Mouse (Mus musculus) left cerebral cortex, adult 9 months (tissue): ENCODE measurements at regions not wholly inside any gene's neighbourhood (a gene's known extent, or its start where the extent isn't known, plus 50 kb on each side); places are given as distances from the start of the nearest gene placed in this dataset.

ENCODE experiments used
- DNase-seq, 2 experiments: peaks; one replicate each; pipeline ENCODE4 v3.0.0; 2022; ENCODE audit warnings: low spot score in 2 of 2

- no peak for DNase-seq
These were observed 406.8 kb upstream of the Adamts16 start for GRCm38 (mm10) chr13:71248261-71249031.

- DNase-seq, result no peak
These were observed 405.6 kb upstream of the Adamts16 start for GRCm38 (mm10) chr13:71247241-71247640.

- DNase-seq, result no peak
These were observed 403.7 kb upstream of the Adamts16 start for GRCm38 (mm10) chr13:71245326-71245725.

DNA sequence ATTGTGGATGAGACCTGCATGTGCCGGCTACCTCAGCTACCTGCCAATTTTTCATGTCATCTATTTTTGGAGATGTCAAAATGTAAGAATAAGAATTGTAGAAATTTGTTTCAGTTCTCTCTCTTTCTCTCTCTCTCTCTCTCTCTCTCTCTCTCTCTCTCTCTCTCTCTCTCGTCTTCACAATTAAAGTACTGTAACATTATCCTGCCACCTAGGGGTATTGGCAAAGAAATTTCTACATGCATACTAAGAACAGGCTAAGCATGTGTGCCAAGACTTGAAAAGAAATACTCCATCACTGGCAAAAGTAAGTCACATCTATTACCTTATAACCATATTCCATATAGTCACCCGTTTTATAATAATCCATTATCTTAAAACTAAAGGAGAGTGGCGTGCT is 398.2 kb upstream of the Adamts16 start:
- no peak for DNase-seq

DNA sequence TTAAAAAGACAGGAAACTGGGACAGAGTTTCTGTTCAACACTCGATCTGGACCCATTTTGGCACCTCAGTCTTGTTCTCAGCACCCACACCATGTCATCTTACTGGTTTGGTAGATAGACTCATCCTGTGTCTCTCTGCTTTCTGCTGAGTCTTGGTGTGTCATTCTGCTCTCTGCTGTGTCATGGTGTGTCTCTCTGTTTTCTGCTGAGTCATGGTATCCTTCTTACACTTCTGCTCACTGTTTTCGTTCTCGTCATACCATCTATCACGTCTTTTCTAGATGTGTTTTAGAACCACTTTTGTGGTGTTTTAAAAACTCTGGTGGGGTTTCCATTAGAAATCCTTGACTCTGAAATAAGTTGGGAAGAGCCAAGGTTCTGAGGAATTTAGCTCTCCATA is 393.7 kb upstream of the Adamts16 start:
- DNase-seq, result no peak

DNA sequence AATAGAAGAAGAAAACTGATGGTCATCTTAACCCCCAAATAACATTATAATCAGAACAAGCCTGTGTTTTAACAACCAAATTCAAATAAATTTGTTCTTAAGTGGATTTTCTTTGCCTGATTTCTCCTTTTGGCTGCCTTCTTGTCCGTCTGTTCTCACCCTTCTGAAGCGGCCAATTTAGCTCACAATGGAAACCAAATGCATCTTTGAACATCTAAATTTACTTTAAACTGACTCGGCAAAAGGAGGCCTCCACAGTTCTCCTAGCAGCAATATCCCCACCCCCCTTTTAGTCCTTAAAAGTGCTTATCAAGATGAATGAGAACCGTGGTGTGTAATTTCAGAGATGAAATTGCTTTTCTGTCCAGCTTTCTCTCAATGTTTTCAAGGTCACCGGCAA is 389.6 kb upstream of the Adamts16 start:
- DNase-seq, result peak in 1 of 2 experiments; percentile 8

DNA sequence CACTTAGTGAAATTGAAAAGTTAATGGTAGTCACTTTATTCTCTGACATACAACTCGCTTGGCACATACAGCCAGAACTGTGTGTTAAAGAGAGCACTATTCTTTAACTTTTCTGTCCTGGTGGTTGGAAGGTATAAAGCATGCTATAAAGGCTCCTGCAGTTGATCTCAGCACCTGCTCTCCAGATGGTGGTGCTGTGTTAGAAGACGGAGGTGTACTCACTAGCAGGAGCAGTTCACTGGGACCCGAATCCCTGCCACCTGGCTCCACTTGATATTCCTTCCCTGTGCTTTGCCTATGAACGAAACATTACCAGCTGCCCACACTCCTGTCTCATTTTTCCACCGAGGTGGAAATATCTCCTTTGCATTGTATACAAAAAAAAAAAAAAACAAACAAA is 373.2 kb upstream of the Adamts16 start:
- peak in 1 of 2 experiments; percentile 3 for DNase-seq

DNA sequence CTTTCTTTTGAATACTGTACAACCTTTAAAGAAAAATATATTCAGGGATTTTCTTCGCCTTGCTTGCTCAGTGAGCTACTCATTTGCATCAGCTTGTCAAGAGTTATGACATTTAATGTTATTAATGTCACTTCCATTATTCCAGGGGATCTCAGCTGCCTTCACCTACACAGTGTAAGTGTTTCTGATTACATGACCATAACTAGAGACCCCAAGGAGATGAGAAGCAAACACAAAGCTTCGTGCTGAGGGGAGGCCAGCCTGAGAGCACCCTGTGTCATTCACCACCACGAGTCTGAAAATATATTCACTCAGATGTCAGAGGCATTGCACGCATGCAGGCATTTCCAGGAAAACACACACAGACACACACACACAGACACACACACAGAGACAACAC is 369.8 kb upstream of the Adamts16 start:
- no peak for DNase-seq

- DNase-seq, result no peak
These were observed 369.1 kb upstream of the Adamts16 start for GRCm38 (mm10) chr13:71210658-71211251.

GRCm38 (mm10) chr13:71205708-71206107 is 364.1 kb upstream of the Adamts16 start:
- DNase-seq, result no peak

DNA sequence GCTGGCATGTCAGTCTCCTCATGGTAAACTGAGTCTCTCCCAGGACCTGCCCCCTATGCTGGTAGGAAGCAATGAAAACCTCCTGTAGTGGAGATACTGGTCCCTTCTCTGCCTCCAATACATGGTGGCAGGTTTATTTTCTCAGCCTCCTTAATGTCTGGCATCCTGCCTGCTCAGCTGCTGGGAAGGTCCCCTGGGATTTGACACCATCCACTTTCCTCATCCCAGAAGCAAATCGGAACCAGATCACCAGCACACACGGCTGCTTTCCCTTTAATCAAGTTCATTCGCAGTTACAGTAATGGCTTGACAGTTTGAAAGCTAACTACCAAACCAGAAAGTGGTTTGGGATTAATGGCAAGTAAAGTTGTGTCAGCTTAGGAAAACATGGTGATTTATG is 359.0 kb upstream of the Adamts16 start:
- DNase-seq, result no peak

DNA sequence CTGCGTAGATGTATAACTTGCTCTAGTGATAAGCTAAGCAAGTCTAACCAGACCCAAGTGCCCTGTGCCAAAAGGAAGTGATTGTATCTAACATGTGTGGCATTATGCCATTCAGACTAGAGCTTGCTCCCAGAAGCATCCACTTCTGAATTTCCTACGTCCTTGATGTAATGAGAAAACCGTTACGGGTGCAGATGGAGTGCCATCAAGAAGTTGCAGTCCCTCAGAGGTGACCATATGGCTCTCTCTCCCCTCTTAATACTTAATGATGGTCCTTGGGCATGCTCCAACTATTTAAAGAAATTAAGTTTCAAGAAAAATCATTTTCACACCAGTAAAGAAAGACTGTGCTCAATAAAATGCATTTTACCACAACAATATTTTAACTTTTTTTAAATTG is 354.1 kb upstream of the Adamts16 start:
- no peak for DNase-seq

GRCm38 (mm10) chr13:71184500-71184899 is 342.9 kb upstream of the Adamts16 start:
- no peak for DNase-seq

DNA sequence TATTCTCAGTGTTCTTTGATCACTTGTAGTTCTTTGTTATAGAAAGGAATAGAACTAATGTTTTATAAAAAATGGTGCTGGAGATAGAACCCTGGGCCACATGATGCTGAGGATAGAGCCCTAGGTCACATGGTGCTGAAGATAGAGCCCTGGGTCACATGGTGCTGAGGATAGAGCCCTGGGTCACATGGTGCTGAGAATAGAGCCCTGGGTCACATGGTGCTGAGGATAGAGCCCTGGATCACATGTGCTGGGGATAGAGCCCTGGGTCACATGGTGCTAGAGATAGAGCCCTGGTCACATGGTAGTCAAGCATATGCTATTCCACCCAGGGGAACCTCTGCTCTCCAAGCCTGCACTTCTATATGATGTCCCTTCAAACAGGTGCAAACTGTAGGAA is 337.5 kb upstream of the Adamts16 start:
- DNase-seq, result no peak

DNA sequence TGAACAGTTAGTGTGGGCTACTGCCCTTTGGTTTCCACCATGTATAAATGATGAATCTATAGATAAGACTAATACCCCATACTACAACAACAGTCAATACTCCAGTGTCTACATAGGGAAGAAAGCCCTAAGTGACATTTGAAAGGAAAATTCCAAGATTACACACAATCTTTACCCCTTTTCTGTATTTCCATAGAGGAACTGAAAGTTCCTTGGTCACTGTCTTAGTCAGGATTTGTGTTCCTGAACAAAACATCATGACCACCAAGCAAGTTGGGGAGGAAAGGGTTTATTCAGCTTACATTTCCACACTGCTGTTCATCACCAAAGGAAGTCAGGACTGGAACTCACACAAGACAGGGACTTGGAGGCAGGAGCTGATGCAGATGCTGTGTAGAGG is 332.7 kb upstream of the Adamts16 start:
- no peak for DNase-seq

DNA sequence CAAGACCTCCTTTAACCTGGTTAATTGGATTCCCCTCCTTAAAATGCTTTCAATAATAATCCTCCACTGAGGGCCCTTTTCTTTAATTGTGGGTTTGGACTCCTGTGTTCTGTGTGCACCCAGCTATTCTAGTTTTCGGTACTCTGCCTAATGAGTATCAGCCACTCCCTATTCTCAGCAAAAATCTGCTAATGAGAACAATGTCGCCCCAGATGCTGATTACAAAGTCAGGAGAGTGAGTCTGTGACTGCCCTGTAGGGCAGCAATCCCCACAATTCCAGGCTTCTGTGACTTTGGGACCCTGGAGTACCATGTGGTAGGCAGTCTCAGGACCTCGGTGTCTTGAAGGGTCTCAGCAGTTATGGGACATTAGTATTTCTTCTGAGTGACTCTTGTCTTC is 324.6 kb upstream of the Adamts16 start:
- DNase-seq, result no peak

GRCm38 (mm10) chr13:71165096-71165920 is 323.7 kb upstream of the Adamts16 start:
- DNase-seq, result no peak

DNA sequence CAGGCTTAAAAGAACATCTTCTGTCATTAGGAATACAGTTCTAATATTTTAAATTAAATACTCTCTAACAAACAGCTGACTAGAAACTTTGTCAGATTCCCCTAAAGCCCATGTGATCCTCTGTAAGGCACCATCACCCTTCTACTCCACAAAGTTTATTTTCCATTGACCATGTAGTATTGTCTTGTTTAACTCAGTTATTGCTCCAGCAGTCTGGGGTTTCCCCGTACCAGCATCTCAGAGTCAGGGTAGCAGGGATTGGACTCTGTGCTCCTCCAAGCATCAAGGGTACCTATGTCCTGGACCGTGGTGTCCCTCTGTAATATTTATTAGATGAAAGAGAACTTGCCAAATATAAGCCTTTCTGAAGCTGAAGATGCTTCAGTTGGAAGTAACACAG is 322.4 kb upstream of the Adamts16 start:
- DNase-seq, result no peak

- no peak for DNase-seq
These were observed 321.3 kb upstream of the Adamts16 start for GRCm38 (mm10) chr13:71162952-71163351.

DNA sequence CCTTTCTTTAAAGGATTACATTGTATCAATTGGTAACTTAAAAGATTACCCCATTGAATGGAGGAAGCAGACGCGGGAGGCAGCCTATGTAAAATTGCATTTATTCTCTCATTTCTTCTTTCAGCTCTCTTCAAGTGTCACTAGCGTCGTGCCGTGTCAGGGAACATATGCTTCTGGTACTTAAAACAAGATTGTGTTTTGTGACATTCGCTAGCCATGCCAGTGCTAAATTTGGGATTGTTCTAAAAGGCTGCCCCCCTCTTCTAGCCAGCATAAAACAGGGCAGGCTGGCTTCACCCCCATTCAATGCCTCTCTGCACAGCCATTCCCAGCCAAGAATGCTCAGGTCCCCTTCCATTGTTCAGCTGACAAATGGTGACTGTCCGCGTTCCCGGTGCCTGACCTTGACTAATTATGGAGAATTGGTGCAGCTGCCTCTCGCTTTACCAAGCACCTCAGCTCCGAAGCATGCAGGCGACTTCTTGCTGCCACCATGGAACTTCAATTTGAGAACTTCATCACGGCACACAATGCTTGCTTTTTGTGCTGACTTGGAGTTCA is 316.8 kb upstream of the Adamts16 start:
- no peak for DNase-seq

DNA sequence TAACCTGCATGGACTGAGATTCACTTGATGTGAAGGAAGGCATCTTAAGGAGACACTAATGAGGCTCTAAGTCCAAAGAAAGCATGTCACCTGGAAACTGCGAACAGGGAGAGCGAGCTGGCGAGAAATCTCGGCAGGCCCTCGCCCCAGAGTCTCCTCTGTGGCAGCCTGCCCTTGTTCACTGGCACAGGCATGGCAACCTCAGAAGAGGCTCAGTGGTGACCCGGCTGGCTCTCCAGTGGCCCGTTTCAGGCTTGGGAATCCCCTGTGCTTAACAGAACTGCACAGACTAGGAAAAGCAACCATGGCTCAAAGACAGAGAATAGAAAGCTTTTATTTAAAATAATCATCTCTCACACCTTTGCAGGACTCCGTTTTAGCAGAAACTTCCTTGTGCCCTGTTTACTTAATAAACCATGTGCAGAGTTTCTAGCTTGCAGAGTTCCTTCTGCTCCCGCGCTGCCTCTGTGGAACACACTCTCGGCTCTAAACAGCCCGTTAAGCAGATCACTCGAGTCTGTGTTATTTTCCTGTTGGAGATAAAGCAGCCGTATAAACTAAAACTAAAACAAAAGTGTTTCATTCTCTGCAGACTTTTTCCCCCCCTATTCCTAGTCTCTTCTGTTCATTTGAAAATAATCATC is 316.2 kb upstream of the Adamts16 start:
- DNase-seq, result no peak

GRCm38 (mm10) chr13:71150092-71150491 is 308.5 kb upstream of the Adamts16 start:
- DNase-seq, result no peak
